Mouse (Mus musculus): ENCODE data around the gene Ank3.

Gene Ank3

GRCm38 (mm10) chr10:69987496-69987895 lies 588.9 kb downstream of the Ank3 start:
- DNase-seq (ENCODE audit: low spot score), result no peak

DNA sequence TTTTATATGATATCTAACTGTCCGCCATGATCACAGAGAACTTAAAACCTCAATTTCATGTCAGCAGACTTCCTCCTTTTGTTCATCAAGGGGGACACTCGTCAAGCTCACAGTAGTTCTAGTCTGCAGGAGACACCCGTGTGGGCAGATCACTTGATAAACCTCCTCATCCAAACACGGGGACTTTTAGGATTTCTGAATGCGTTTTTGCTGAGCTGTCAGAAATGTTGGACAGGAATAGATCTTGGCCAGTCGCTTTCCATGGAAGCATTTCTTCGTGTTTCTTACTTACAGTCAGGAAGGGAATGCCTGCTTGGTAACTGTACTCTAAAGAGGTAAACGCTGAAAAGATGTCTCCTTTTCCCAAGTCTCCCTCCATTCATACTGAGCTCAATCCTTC lies 598.5 kb downstream of the Ank3 start:
- no peak for DNase-seq (ENCODE audit: low spot score)

DNA sequence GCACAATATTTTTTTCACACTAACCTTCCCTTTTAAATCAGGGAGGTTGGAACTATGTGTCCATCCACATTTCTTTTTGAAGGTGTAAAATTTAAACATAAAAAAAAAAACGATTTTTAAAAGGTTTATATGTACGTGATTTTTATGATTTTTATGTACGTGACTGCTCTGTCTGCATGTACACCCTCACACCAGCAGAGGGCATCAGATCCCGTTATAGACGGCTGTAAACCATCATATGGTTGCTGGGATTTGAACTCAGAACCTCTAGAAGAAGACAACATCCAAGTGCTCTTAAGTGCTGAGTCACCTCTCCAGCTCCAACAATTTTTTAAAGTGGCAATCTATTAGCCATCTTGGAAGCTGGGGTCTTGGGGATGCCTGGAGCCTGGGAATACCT lies 605.5 kb downstream of the Ank3 start:
- no peak for DNase-seq (ENCODE audit: low spot score)

- DNase-seq (ENCODE audit: low spot score), result no peak
Observed at GRCm38 (mm10) chr10:70004831-70005230, 606.3 kb downstream of the Ank3 start.

GRCm38 (mm10) chr10:70006380-70006779 lies 607.8 kb downstream of the Ank3 start:
- no peak for DNase-seq (ENCODE audit: low spot score)

DNA sequence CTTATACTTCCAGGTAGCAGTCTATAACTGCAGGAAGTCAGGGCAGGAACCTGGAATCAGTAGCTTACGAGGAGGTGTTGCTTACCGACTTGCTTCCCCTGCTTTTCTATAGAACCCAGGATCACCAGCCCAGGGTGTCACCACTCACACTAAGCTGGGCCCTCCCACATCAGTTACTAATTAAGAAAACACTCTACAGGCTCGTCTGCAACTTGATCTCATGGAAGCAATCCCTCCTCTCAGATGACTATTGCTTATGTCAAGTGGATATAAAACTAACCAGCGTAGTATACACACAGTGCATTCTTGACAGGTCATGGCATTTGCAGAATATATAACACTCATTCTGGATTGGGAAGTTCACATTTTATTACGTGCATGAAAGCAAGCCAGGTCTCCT lies 613.2 kb downstream of the Ank3 start:
- no peak for DNase-seq (ENCODE audit: low spot score)

DNA sequence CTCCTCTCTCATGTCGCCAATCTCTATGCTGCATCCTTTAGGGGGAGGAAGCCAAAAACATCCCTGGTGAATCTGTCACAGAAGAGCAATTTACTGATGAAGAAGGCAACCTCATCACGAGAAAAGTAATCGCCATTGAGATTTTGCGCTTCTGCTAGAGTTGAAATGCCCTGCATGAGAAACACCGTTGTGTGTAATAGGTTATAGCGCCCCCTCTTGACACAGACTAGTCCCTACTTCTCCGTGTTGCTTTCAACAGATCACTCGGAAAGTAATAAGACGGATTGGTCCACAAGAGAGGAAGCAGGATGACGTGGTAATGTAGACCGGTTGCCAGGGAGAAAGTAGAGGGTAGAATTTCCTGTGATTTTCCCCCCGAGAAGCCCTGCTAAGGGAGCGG lies 615.4 kb downstream of the Ank3 start:
- DNase-seq (ENCODE audit: low spot score), result no peak

GRCm38 (mm10) chr10:70015201-70015600 lies 616.6 kb downstream of the Ank3 start:
- no peak for DNase-seq (ENCODE audit: low spot score)

DNA sequence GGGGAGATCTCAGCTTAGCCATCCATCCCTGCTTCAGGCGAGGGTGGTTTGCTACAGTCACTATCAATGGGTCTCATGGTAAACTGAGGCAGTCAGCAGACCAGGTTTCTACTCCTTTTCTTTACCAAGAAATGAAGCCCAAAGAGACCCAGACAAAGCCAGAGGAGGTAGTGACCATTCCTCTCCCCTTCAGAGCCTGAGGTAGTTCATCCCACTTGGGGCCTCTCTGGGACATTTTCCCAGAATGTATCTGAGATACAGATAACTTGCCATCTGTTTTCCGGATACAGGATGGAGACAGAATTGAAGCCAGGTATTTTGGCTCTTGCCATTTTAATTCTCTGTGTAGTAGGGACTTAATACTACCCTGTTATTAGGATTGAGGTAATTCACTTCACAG lies 620.1 kb downstream of the Ank3 start:
- DNase-seq (ENCODE audit: low spot score), result no peak

DNA sequence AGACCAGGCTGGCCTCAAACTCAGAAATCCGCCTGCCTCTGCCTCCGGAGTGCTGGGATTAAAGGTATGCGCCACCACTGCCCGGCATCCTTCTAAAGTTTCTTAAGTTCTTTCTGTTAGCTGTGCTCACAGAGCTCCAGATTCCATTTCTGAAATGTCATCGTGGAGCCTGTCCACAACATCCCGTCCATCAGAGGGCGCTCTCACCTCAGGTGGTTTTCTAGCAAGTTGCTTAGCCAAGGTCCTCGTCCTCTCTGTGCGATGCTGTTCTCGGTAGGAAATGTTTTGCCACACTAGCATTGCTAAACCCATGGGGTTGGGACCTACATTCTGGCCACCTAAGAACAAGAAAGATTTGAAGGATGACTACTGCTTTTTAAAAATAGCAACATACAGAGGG lies 623.1 kb downstream of the Ank3 start:
- DNase-seq (ENCODE audit: low spot score), result peak; percentile 60

GRCm38 (mm10) chr10:70022596-70022995 lies 624.0 kb downstream of the Ank3 start:
- DNase-seq (ENCODE audit: low spot score), result no peak

GRCm38 (mm10) chr10:70023861-70024260 lies 625.3 kb downstream of the Ank3 start:
- DNase-seq (ENCODE audit: low spot score), result no peak

DNA sequence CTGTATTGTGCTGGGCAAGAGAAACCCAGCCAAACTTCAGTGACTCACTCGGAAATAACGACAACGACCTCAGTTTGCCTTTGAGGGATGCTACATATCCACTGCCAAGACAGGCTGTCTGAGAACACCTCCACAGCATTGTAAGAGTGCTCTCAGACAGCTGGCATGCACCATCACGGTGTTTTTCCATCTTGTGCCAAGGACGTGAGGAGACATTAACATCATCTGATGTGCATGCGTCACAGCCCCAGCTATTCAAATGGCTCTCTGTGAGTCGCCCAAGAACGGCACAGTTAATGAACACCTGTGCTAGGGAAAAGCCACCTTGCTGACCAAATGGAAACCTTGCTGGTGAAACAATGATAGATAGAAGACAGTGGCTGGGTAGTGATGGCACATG lies 633.4 kb downstream of the Ank3 start:
- DNase-seq (ENCODE audit: low spot score), result no peak

DNA sequence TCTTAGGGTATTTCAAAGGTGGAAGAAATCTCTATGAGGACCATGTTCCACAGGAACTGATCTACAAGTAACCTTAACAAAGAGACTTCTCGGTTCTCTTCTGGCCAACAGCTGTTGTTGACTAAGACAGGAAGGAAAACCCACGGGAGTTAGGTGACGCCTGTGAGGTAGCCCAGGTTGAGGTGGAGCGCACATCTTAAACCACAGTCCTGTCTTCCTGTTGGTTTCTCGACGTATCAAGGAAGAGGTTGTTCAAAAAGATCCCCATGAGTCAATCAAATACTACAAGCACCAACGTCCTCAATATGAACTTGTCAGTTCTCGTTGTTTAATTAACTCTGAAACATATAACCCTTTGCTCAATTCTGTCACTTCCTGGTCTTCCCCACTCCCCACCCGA lies 634.4 kb downstream of the Ank3 start:
- no peak for DNase-seq (ENCODE audit: low spot score)

DNA sequence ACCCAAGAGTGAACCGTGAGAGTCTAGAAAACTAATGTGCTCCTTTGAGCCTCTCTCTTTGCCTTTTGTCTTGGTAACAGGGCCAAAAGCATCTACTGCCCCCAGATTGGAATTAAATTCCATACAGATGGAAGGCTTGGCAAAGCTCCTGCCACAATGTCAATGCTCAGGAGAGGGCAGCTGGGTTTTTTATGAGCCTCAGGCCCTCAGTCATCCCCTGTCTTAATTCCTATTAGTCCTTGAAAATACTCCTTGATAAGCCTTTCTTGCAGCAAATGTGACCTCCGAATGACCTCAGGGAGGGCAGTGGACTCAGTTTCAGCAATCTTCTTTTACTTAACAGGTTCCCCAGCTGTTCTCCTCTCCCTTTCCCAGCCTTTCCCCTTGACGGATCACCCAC lies 635.3 kb downstream of the Ank3 start:
- no peak for DNase-seq (ENCODE audit: low spot score)

DNA sequence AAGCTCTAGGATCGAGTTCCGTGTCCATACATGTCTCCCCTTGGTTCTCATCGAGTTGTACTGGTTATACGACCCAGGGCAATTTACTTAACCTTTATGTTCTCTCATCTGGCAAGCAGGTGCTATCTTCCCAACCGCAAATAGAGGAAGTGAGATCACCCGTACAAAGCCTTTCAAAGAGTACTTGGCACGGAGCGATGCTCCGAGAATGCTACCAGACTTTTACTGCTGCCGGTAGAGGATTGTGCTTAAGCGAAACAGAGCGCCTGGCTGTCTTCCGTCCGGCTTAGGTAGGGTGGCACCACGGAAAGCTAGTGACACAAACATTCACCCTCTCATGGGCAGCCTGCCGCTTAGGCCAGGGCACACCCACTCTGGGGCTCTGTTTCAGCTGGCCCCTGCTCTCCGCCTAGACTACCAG lies 641.3 kb downstream of the Ank3 start:
- DNase-seq (ENCODE audit: low spot score), result no peak

- no peak for DNase-seq (ENCODE audit: low spot score)
Observed at GRCm38 (mm10) chr10:70041562-70041961, 643.0 kb downstream of the Ank3 start.

GRCm38 (mm10) chr10:70045722-70046121 lies 647.1 kb downstream of the Ank3 start:
- no peak for DNase-seq (ENCODE audit: low spot score)

GRCm38 (mm10) chr10:70049771-70050170 lies 651.2 kb downstream of the Ank3 start:
- DNase-seq (ENCODE audit: low spot score), result no peak

DNA sequence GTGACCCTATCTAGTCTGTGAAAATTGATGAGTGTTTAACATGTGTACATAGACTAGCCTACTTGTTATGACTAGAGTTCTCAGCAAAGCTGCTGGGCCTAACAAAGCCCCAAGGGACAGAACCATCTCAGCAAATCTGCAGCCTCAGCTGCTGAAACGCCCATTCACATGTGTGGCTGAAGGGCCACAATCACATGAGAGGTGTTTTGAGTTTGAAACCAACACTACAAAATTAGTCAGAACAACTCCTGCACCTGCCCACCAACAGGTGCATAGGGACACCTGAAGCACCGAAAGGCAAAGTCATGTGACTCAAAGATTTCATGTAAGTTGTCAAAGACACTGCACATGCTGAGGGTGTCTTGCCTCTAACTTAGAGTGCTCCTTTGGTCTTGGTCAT lies 656.7 kb downstream of the Ank3 start:
- DNase-seq (ENCODE audit: low spot score), result no peak

GRCm38 (mm10) chr10:70057064-70057463 lies 658.5 kb downstream of the Ank3 start:
- DNase-seq (ENCODE audit: low spot score), result peak; percentile 28

DNA sequence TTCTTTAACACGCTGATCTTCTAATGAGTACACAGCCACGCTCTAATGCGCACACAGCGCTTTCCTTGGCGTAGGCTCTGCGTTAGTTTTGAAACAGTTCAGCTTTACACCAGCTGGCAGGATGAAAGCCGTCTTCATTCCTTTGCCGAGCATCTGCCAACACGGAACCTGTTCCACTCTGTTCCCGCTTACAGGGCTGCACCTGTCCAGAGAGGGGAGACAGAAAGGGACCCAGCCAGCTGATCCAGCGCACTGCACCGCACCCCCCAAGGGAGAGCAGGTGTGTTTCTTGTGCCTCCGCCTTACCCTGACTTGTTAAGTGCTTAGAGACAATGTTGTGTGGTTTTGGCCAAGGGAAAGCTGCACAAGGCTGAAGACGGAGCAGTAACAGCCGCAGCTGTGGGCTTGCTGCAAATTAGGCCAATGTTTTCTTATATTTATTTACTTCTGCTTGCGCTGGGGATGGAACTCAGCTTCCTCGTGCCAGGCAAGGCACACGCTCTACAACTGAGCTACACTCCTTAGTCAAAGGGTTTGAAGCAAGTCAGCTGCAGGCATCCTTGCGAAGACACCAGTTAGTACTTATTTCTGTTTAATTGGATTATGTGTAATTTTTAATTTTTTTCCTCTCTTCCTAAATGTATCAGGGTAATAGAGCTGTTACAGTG lies 661.6 kb downstream of the Ank3 start:
- peak; percentile 10 for DNase-seq (ENCODE audit: low spot score)

- peak; percentile 49 for DNase-seq (ENCODE audit: low spot score)
Observed at GRCm38 (mm10) chr10:70060689-70061081, 662.1 kb downstream of the Ank3 start.

- DNase-seq (ENCODE audit: low spot score), result no peak
Observed at GRCm38 (mm10) chr10:70063881-70064555, 665.4 kb downstream of the Ank3 start.
